Mouse (Mus musculus): ENCODE results near the gene Ttc41. TPM values are rescaled to one million over a fixed set of nuclear protein-coding genes. Genes with fewer than 3 reads are reported as not detected.
A peak's percentile ranks its signal among the peaks of the same experiment; 100 is the strongest.

Gene Ttc41
- polyA plus RNA-seq, 1 experiment from 2014 or later = 1.7 TPM

DNA sequence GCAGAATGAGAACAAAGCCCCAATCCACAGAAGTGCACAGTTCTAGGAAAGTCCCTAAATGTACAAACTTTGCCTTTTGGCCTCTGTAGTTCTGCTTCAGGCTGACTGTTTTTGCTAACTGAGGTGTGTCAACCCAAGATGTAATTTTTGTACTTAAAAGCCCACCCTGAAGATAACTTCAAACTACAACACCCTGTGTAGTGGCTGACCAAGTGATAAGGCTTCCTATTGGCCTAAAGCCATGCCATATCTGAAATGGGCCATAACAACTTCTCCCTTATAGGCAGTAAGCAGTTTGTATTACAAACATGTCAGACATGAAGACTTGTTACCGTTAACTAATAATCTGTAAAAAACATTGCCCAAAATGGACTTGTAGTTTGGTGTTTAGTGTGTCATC is 52.1 kb downstream of the Ttc41 start:
- Histone ChIP-seq H3K4me2 (no peak overlapping the region), H3K36me3 (no peaks in the 10 kb centered on the region), H3K9me3 (no peaks in the 10 kb centered on the region), H3K9ac (no peak overlapping the region), H3K4me1 (replicated peaks) (no peaks in the 10 kb centered on the region), H3K27ac (replicated peaks) (no peak overlapping the region), H3K27me3 (no peaks in the 10 kb centered on the region), H3K4me3 (no peak overlapping the region)
- 94% methylated on average over 1 of the region's 1 CpGs for WGBS
- no peak for ATAC-seq (ENCODE audit: low FRiP score, low read depth)

DNA sequence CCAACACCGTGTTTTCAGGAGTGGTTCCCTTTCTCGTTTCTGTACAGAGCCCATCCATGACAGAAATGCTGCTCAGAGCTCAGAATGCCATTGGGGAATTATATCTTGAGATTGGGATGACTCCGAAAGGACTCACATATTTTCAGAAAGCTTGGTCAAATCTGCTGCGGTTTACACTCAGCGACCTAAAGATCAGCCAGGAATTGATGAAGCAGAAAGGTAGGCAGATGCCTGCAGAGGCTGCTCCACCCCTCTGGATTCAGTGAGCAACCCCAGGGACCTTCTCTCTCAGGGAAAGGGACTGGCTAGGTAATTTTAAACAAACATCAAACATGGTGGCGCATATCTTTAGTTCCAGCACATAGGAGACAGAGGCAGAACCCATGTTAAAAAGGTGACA is 52.6 kb downstream of the Ttc41 start:
- no peak for ATAC-seq (ENCODE audit: low FRiP score, low read depth)
- Histone ChIP-seq H3K4me1 (replicated peaks) (no peaks in the 10 kb centered on the region), H3K27ac (replicated peaks) (no peak overlapping the region), H3K4me2 (no peak overlapping the region), H3K4me3 (no peak overlapping the region), H3K27me3 (no peaks in the 10 kb centered on the region), H3K9me3 (no peaks in the 10 kb centered on the region), H3K9ac (no peak overlapping the region), H3K36me3 (no peaks in the 10 kb centered on the region)
- 91% methylated on average over 6 of the region's 6 CpGs for WGBS

DNA sequence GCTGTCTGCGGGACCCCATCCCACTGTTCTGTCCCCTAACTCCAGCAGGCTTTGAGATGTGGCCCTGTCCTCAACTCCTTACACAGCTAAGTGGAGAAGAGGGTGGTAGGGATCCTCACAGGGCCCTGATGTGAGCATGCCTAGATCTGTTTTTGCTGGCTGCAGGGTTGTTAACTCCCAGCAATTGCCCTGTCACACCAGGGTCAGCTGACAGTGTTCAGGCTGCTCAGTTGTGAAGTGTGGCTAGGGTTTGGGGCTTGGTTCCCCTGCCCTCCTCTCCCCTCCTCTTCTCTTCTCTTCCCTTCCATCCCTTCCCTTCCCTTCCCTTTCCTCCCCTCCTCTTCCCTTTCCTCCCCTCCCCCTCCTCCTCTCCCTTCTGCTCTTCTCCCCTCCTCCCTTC is 55.6 kb downstream of the Ttc41 start:
- no peaks in the 10 kb centered on the region for H3K4me1 ChIP-seq (replicated peaks)
- H3K4me2 ChIP-seq = no peak overlapping the region
- no peaks in the 10 kb centered on the region for H3K36me3 ChIP-seq
- no peaks in the 10 kb centered on the region for H3K9me3 ChIP-seq
- WGBS = 86% methylated on average over 1 of the region's 1 CpGs
- ATAC-seq (ENCODE audit: low FRiP score, low read depth) = no peak
- no peaks in the 10 kb centered on the region for H3K27me3 ChIP-seq
- no peak overlapping the region for H3K9ac ChIP-seq
- no peak overlapping the region for H3K27ac ChIP-seq (replicated peaks)
- no peak overlapping the region for H3K4me3 ChIP-seq

DNA sequence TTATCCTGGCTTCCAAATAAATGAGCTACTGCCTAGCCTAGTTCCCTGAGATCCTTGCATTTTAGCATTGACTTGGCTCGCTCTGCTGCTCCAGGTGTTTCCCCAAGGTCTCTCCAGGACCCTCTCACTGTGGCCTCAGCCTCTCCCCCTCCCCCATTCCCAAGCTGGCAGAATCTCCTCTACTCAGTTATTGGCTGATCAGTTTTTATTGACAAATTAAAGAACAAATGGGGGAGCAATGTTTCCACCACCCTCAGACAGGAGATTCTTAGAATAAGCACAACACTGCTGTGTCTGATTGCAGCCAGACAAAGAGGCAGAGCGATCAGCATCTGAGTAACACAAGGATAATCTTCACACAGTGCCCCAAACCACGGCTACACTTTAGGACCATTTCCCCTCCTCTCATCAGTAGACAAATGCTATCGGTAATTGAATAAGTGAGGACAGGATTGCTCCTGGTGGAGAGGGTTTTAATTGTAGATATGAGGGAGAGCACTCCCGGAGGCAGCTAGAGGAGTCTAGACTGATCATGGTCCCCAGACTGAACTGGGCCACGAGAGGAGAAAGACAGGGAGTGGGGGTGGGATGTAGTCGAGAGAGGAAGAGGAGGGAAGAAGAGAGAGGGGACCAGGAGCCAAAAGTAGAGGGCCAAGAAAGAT is 56.2 kb downstream of the Ttc41 start:
- Histone ChIP-seq H3K4me2 (no peak overlapping the region), H3K4me3 (no peak overlapping the region), H3K36me3 (no peaks in the 10 kb centered on the region), H3K27ac (replicated peaks) (peak overlapping the region; percentile 39; the same call in 1 of the 2 replicates), H3K27me3 (no peaks in the 10 kb centered on the region), H3K9ac (no peak overlapping the region), H3K4me1 (replicated peaks) (no peaks in the 10 kb centered on the region), H3K9me3 (no peaks in the 10 kb centered on the region)
- WGBS = 44% methylated on average over 7 of the region's 7 CpGs
- peak; percentile 76 for ATAC-seq (ENCODE audit: low FRiP score, low read depth)

DNA sequence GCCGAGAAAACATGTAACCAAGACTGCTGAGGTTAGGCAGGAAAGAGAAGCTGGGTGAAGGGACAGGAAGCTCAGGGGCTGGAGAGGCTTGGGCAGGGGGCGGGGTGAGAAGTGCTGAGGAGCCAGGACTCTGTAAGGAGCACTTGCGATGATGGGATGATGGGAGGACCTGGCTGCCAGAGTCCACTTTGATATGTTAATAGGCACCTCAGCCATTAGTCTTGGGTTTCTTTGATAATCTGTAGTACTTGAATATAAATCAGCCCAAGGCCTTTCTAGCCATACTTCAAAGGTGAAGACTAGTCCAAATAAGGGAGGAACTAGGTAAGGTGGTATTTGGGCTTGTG is 56.7 kb downstream of the Ttc41 start:
- H3K27ac ChIP-seq (replicated peaks) = peak overlapping the region; percentile 39; the same call in 1 of the 2 replicates
- WGBS = 71% methylated on average over 3 of the region's 3 CpGs
- no peak for ATAC-seq (ENCODE audit: low FRiP score, low read depth)

DNA sequence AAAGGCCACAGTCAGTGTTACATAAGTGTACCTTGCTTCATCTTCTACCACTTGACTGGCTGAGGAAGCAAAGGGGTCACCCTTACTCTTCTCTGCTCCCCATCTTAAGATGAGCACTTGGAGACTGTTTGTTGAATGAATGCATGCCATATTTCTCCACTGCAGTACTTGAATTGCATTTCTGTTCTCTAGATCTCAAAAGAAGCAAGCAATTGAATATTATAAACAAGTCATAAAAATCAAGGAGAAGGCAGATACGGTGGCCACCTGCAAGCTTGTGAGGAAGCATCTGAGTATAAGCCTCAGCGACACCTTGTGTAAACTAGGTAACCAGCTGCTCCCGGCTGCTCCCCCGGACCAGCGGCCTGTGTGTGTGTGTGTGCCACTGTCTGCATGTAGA is 58.1 kb downstream of the Ttc41 start, which contains the start of gene Gm49358:
Gene Gm49358 (plus strand): TSS at position 301 of the 400 bp plus-strand sequence.
- Histone ChIP-seq H3K4me2 (no peak within 1 kb of the TSS), H3K9me3 (no peaks in the 10 kb centered on the region), H3K36me3 (no peaks in the 10 kb centered on the region), H3K27ac (replicated peaks) (no peak within 1 kb of the TSS), H3K4me1 (replicated peaks) (no peaks in the 10 kb centered on the region), H3K27me3 (no peaks in the 10 kb centered on the region), H3K4me3 (no peak within 1 kb of the TSS), H3K9ac (no peak within 1 kb of the TSS)
- no peak for ATAC-seq (ENCODE audit: low FRiP score, low read depth)
- 91% methylated on average over 5 of the region's 5 CpGs for WGBS

More for the DNA sequence above, 56.7 kb downstream of the Ttc41 start:
- Histone ChIP-seq H3K9ac (no peak overlapping the region), H3K36me3 (no peaks in the 10 kb centered on the region), H3K9me3 (no peaks in the 10 kb centered on the region), H3K4me3 (no peak overlapping the region), H3K4me1 (replicated peaks) (no peaks in the 10 kb centered on the region), H3K4me2 (no peak overlapping the region), H3K27me3 (no peaks in the 10 kb centered on the region)

DNA sequence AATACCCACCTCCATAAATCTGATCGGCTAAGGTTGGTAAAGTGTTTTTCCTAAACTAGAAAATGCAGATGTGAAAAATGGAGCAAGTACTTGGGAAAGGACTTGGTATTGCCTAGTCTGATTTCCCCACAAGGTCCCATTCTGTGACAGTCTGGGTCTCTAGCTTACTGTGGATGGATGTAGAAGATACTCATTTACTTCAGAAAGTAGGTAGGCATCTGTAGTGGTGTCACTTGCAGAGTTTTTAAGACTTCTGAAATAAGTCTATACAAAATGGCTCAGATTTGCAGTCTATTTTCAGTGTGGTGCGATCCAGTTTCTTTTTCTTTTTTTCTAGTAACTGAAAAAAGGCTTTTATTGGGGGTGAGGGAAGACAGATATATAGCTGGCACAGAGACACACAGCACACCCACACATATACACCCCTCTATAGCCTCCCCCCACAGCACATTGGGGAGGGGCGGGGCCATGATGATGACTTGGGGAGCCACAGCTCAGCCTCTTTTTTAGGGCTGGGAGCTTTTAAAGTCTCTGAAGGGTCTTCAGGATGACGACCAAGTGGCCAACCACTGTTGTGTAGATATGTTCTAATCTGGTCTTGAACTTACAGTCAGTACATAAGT is 59.8 kb downstream of the Ttc41 start:
- no peak overlapping the region for H3K9ac ChIP-seq
- ATAC-seq (ENCODE audit: low FRiP score, low read depth) = no peak
- WGBS = 91% methylated on average over 4 of the region's 4 CpGs
- no peaks in the 10 kb centered on the region for H3K9me3 ChIP-seq
- no peaks in the 10 kb centered on the region for H3K27me3 ChIP-seq
- H3K4me2 ChIP-seq = no peak overlapping the region
- H3K27ac ChIP-seq (replicated peaks) = no peak overlapping the region
- no peak overlapping the region for H3K4me3 ChIP-seq
- no peaks in the 10 kb centered on the region for H3K36me3 ChIP-seq
- H3K4me1 ChIP-seq (replicated peaks) = peaks cover 5% of the 10 kb centered on the region; the same call in 1 of the 2 replicates

DNA sequence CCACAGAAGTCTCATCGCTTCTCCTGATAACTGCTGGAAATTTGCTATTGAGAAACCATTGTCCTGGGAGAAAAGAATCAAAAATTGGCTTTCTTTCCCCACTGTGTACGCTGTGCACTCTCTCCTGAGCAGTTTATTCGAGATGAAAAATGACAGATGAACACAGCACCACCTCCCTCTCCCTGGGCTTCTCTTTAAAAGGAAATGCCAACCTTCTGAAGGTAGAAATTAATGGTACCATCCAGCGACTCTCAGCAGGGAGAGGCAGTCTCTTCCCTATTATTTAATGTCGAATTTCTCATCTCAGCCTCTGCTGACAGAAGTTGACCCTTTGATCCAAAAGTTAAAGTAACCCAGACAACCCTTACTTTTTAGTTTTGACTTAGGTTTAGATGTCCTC is 63.6 kb downstream of the Ttc41 start:
- no peak overlapping the region for H3K27ac ChIP-seq (replicated peaks)
- ATAC-seq (ENCODE audit: low FRiP score, low read depth) = no peak
- no peak overlapping the region for H3K4me3 ChIP-seq
- H3K9ac ChIP-seq = no peak overlapping the region
- H3K27me3 ChIP-seq = no peaks in the 10 kb centered on the region
- 44% methylated on average over 5 of the region's 5 CpGs for WGBS
- H3K4me2 ChIP-seq = no peak overlapping the region
- no peaks in the 10 kb centered on the region for H3K36me3 ChIP-seq
- H3K9me3 ChIP-seq = no peaks in the 10 kb centered on the region
- peaks cover 5% of the 10 kb centered on the region; the same call in 1 of the 2 replicates for H3K4me1 ChIP-seq (replicated peaks)

DNA sequence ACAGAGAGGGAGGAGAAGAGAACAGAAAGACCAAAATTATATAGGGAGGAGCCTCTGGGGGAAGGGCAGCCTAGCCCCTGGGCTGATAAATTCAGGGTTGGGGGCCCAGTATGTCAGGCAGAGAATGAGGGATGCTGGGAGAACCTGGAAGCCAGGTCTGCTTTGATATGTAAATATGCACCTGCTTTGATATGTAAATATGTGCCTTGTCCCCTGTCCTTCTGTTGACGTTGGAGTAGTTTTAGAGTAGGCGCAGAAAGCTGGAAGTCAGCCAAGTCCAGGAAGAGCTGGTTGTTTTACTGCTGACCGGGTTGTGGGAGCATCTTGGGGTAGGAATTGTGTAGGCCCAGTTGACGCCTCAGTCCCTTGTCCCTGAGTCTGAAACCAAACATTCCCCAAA is 64.2 kb downstream of the Ttc41 start:
- Histone ChIP-seq H3K27ac (replicated peaks) (no peak overlapping the region), H3K36me3 (no peaks in the 10 kb centered on the region), H3K4me3 (no peak overlapping the region), H3K4me2 (no peak overlapping the region), H3K9ac (no peak overlapping the region), H3K27me3 (no peaks in the 10 kb centered on the region), H3K4me1 (replicated peaks) (peaks cover 5% of the 10 kb centered on the region; the same call in 1 of the 2 replicates), H3K9me3 (no peaks in the 10 kb centered on the region)
- 22% methylated on average over 4 of the region's 4 CpGs for WGBS
- ATAC-seq (ENCODE audit: low FRiP score, low read depth) = peak; percentile 40; the same call in 1 of the 2 replicates

DNA sequence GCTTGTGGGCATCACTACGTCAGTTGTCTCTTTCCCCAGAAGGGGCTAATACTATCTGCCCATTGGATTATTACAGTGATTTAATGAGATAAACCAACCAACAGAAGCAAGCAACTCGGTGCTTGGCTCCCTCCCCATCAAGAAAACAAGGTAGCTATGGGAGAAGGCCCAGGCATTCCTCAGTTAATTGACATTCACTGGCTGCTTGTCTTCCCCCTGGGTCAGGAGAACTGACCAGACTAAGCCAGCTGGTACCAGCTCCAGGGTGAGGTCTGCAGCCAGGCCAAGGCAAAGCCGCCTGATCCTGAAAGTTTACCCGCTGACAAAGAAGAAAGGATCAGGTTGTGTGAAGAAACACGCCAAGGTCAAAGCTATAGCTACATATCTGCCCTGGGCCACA is 66.1 kb downstream of the Ttc41 start:
- ATAC-seq (ENCODE audit: low FRiP score, low read depth) = no peak; the same call in 1 of the 2 replicates
- WGBS = 80% methylated on average over 5 of the region's 5 CpGs
- Histone ChIP-seq H3K4me1 (replicated peaks) (peaks cover 5% of the 10 kb centered on the region; the same call in 1 of the 2 replicates), H3K27ac (replicated peaks) (peak overlapping the region; percentile 31), H3K9ac (no peak overlapping the region), H3K27me3 (no peaks in the 10 kb centered on the region), H3K4me2 (no peak overlapping the region), H3K36me3 (no peaks in the 10 kb centered on the region), H3K9me3 (no peaks in the 10 kb centered on the region), H3K4me3 (no peak overlapping the region)

DNA sequence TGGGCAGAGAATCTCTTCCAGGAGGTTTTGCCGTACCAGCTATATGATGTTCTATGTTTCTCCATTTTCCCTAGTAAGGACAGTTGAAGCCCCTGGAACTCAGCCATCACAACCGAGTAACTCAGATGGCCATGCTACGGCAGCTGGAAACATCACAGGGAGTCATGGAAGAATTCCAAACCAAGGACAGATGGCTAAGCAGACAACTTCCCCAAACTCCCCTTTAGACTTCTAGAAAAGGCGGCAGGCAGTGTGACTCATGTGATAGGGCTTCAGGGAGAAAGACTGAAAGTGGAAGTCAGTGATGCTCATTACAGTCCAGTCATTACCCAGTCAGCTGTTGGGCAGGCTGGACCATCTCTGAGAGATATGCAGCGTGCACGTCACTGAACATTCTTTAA is 66.6 kb downstream of the Ttc41 start:
- no peaks in the 10 kb centered on the region for H3K27me3 ChIP-seq

DNA sequence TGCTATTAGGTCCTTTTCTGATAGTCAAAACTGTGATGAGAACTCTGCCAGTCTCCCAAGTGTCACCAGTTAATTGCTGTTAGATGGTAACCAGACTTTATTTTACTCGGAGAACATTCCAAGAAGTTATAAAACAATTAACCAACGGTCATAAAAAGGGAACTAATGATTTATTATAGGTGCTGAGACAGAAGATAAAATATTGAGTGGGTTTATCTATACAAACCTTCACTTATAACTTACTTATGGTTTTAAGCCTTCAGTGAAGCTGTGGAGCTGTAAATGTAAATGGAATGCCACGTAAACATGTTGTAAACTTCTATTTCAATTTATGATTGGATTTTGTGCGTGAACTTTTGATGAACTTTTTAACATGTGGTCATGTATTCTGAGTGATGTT is 67.7 kb downstream of the Ttc41 start:
- ATAC-seq (ENCODE audit: low FRiP score, low read depth) = no peak
- Histone ChIP-seq H3K9ac (no peak overlapping the region), H3K9me3 (no peaks in the 10 kb centered on the region), H3K4me2 (no peak overlapping the region), H3K27me3 (no peaks in the 10 kb centered on the region), H3K27ac (replicated peaks) (no peak overlapping the region), H3K4me3 (no peak overlapping the region), H3K4me1 (replicated peaks) (peaks cover 14% of the 10 kb centered on the region), H3K36me3 (no peaks in the 10 kb centered on the region)
- 75% methylated on average over 4 of the region's 4 CpGs for WGBS

More for the DNA sequence above, 66.6 kb downstream of the Ttc41 start:
- H3K9me3 ChIP-seq = no peaks in the 10 kb centered on the region
- H3K4me3 ChIP-seq = no peak overlapping the region
- H3K4me1 ChIP-seq (replicated peaks) = peaks cover 5% of the 10 kb centered on the region; the same call in 1 of the 2 replicates
- H3K4me2 ChIP-seq = no peak overlapping the region
- 66% methylated on average over 6 of the region's 6 CpGs for WGBS
- H3K9ac ChIP-seq = no peak overlapping the region
- no peaks in the 10 kb centered on the region for H3K36me3 ChIP-seq
- peak; percentile 61; the same call in 1 of the 2 replicates for ATAC-seq (ENCODE audit: low FRiP score, low read depth)
- peak overlapping the region; percentile 31 for H3K27ac ChIP-seq (replicated peaks)
